Mouse (Mus musculus) left cerebral cortex, adult 11 months (tissue): ENCODE data around the gene Igflr1.

Experiments used
- DNase-seq: peaks from one replicate; pipeline ENCODE4 v3.0.0; 2022; ENCODE audit warnings: low spot score

Igflr1 gene

GRCm38 (mm10) chr7:30613529-30614112, 48.4 kb downstream of the Igflr1 start:
- no peak for DNase-seq

- no peak for DNase-seq
These were observed 49.2 kb downstream of the Igflr1 start for GRCm38 (mm10) chr7:30614454-30614853.

GRCm38 (mm10) chr7:30615049-30615760, 50.0 kb downstream of the Igflr1 start:
- no peak for DNase-seq
